Mouse (Mus musculus): ENCODE measurements around the gene RPS10-NUDT3.
A peak's percentile ranks its signal among the peaks of the same experiment; 100 is the strongest.

The RPS10-NUDT3 gene

GRCm38 (mm10) chr17:27555075-27555511 is 79.9 kb downstream of the RPS10-NUDT3 start:
- DNase-seq (ENCODE audit: extremely low read depth, low read depth) = no peak

- DNase-seq (ENCODE audit: extremely low read depth, low read depth) = no peak
Measured at GRCm38 (mm10) chr17:27554062-27554960, 80.7 kb downstream of the RPS10-NUDT3 start.

- no peak for DNase-seq (ENCODE audit: extremely low read depth, low read depth)
Measured at GRCm38 (mm10) chr17:27552215-27553201, 82.5 kb downstream of the RPS10-NUDT3 start.

- DNase-seq (ENCODE audit: extremely low read depth, low read depth) = no peak
Measured at GRCm38 (mm10) chr17:27551393-27551940, 83.6 kb downstream of the RPS10-NUDT3 start.

- no peak for DNase-seq (ENCODE audit: extremely low read depth, low read depth)
Measured at GRCm38 (mm10) chr17:27549234-27549633, 85.8 kb downstream of the RPS10-NUDT3 start.

- no peak for DNase-seq (ENCODE audit: extremely low read depth, low read depth)
Measured at GRCm38 (mm10) chr17:27547253-27547868, 87.7 kb downstream of the RPS10-NUDT3 start.

GRCm38 (mm10) chr17:27546574-27547085 is 88.4 kb downstream of the RPS10-NUDT3 start:
- DNase-seq (ENCODE audit: extremely low read depth, low read depth) = no peak

- no peak for DNase-seq (ENCODE audit: extremely low read depth, low read depth)
Measured at GRCm38 (mm10) chr17:27545991-27546390, 89.0 kb downstream of the RPS10-NUDT3 start.

GRCm38 (mm10) chr17:27544551-27544950 is 90.5 kb downstream of the RPS10-NUDT3 start:
- no peak for DNase-seq (ENCODE audit: extremely low read depth, low read depth)

GRCm38 (mm10) chr17:27541984-27542383 is 93.0 kb downstream of the RPS10-NUDT3 start:
- DNase-seq (ENCODE audit: extremely low read depth, low read depth) = no peak

- no peak for DNase-seq (ENCODE audit: extremely low read depth, low read depth)
Measured at GRCm38 (mm10) chr17:27541261-27541660, 93.8 kb downstream of the RPS10-NUDT3 start.

- peak; percentile 64 for DNase-seq (ENCODE audit: extremely low read depth, low read depth)
Measured at GRCm38 (mm10) chr17:27534718-27535117, 100.3 kb downstream of the RPS10-NUDT3 start.

- DNase-seq (ENCODE audit: extremely low read depth, low read depth) = no peak
Measured at GRCm38 (mm10) chr17:27533354-27533753, 101.7 kb downstream of the RPS10-NUDT3 start.

- DNase-seq (ENCODE audit: extremely low read depth, low read depth) = peak; percentile 50
Measured at GRCm38 (mm10) chr17:27532095-27532494, 102.9 kb downstream of the RPS10-NUDT3 start.
